Mouse (Mus musculus): Measurements from ENCODE around the gene Prrc2a.

DNA sequence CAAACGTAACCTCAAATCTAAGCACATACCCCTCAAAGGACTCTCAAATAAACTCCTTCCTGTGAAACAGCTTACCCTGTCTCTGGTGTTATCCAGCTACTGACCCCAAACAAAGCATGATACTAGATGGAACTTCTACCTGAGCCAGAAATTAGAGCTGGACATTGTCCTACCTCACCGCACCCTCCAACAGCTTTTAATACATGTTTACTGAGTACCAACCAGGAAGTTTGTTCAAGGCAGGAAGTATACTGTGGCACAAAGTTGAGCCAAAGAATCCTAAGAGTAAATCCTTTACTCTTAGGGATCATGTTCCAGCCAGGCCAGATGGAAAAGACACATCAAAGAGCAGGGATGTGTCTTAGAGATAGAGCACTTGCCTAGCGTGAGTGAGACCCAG lies 45.9 kb upstream of the Prrc2a start:
- TF ChIP-seq CTCF (IDR thresholded peaks at IDR 0.05; ENCODE audit: borderline replicate concordance, control insufficient read depth, extremely low read depth, insufficient read depth, low read length, poor library complexity) (no peak), POLR2A (IDR thresholded peaks at IDR 0.05; ENCODE audit: control insufficient read depth, extremely low read depth, insufficient read depth, low read length, poor library complexity) (no peak)
